Mouse (Mus musculus) telencephalon, adult 2 months (tissue): Measurements from ENCODE around the gene Arhgap11a.
A peak's percentile ranks its signal among the peaks of the same experiment; 100 is the strongest.

Source experiments
- DNase-seq: peaks from one replicate; pipeline ENCODE4 v3.0.0-alpha.2; 2011; ENCODE audit warnings: low read depth, low spot score

Gene Arhgap11a

DNA sequence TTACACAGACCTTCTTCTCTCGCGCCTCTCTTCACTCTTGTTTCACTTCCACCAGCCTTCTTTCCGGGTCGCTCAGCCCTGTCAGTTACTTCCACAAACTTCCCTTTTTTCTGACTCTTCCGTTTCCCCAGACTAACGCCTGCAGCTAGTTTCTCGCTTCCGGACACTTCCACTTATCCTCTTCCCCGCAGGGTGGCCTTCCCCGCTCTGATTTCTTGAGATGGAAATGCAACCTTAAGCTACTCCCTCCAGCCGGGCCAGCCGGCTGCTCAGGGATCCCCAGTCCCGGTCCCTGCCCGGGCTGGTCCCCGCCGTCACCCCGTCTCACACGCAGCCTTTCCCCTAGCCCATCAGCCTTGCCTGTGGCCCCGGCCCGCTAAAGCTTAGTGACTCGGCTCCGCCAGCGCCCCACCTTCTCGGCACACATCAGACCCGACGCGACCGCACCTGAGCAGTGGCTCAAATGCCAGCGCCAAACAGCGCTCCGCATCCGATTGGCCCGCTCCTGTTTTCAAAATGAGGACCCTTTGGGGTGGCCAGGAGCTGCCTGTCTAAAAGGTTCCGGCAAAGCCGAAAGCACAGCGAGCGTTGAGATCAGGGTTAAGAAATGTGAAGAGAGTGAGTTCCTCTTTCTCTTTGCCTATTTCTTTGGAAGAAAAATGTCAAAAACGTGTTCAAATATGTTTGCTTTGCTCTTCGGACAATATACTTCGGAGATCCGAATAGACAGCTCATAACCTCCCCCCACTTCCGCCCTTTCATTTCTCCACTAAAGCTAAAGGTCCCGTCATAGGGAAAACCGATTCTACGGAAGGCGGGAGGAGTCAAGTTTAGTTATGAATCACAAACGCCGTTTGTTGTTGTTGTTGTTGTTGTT is at the start of gene Arhgap11a:
Gene Arhgap11a (minus strand): TSS at position 417 of the 877 bp plus-strand sequence.
- peak; percentile 98 for DNase-seq

DNA sequence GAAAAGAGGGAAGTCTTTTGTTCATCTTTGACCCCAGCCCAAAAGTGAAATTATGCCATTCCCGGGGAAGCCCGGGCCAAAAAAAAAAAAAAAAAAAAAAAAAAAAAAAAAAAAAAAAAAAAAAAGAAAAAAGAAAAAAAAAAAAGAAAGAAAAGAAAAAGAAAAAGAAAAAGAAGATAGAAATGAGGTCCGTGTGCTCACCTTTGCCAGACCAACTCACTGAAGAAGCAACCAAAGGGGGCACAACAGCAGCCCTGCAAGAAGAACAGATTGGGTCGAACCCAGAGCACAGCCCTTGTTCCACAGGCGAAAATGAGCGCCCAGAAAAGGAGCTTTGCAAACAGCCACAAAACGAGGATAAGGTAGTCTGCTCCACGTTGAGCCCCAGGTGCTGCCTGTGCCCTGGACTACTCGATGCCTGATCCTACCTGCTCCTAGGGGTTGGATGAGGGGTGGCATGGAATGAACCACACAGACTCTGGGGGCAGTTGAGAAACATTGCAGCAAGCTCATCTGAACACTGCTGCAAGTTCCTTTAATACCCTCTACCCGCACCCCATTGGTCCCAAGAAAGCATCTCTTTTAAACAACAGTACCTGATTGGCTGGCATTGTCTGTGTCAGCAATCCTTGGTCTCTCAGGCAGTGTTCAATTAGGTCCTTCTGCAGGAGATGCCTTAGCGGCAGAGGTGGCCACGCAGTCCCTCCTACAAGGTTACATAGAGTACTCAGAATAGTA is 45.1 kb upstream of the Arhgap11a start:
- DNase-seq = no peak

DNA sequence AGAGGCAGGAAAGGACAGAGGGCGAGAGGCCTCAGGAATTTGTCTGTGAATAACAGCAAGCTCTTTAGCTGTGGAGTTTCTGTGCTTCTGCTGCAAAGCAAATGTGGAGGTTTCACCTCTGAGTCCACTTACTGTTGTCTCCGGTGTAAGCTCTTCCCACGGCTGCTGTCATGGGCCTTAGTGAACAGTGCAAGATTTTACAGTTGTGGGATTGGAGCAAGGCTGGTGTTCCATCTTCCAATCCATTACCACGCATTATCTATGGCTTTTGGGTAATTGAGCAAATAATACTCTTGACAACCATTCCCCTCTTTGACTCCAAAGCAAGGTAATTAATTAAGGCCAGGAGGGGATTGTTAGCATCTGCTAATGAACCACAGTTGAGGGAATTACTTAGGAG is 38.7 kb upstream of the Arhgap11a start:
- no peak for DNase-seq

- DNase-seq = no peak
Observed at GRCm38 (mm10) chr2:113886061-113886460, 37.6 kb upstream of the Arhgap11a start.

- DNase-seq = no peak
Observed at GRCm38 (mm10) chr2:113870115-113870514, 21.7 kb upstream of the Arhgap11a start.

- DNase-seq = no peak
Observed at GRCm38 (mm10) chr2:113868404-113868803, 19.9 kb upstream of the Arhgap11a start.

DNA sequence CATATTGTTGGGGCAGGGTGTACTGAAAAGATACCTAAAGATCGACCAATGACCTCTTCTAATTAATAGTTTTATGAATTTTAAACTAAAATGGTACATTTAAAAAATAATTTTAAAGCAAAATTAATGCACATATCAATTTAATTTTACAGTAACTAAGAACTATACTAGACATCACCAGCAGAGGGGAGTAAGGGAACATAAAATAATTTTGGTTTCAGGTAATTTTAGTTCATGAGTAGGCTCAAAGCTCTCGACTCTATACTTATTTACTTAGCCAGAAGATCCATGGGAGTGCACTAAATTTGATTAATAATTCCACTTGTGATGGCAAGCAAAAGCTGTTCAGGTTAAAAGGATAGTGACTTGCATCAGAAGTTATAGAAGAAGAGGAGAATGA is 17.7 kb upstream of the Arhgap11a start:
- DNase-seq = peak; percentile 22

DNA sequence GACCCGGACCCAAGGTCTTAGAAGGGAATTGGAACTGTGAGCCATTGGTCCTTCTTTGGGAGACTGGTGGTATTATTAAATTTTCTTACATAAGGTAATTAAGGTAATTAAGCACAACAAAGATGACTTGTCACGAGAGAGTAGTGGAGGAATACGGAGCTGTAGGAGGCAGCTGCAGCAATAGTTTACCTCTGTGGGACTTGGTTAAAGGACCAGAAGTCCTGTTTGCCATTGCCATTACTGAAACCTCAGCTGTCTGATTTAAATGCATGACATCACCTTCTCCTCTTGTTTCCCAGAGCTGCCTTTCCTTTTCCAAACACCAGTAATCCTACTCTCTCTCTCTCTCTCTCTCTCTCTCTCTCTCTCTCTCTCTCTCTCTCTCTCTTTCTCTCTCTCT is 680 bp upstream of the Arhgap11a start:
- no peak for DNase-seq

DNA sequence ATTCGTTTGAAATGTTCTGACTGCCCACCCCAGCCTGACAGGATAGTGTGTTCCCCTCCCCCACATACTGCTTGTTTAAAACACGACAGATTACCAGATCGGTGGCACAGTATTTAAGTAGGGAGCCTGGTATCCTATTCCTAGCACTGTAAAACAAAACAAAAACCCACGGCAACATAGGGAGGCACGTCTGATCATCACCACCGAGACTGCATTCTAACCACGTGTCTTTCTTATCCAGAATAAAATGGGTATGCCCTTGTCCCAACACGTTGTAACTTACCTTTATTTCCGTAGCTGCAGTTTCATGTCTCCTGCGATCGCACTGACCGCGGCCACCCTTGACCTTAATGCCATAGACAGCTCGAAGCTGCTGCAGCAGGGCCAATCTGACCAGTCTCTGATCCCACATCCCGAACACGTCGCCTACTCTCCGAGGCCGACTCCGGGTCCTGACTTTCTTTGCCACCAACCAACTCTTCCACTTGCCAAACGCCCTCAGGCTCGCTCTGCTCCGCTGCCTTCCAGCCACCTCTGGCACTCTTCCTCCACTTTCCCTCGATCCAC is 700 bp downstream of the Arhgap11a start:
- DNase-seq = no peak

DNA sequence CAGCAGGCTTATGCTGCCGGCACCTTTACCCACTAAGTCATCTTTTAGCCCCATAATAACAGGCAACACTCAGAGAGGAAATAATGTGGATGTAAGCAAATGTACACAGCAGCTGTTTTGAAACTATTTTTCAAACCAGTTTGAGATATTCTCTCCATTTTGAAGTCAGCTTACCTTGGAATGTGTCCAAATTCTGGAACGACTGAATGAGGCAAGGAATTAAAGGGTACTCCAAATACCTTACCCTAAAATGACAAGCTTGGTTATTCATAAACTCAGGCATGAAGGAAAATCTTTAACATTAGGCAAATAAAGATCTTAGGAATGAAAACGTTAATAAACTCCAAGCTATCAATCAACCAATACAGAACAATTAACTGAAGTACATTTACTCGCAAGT is 3.4 kb downstream of the Arhgap11a start:
- DNase-seq = no peak

GRCm38 (mm10) chr2:113841656-113842437 is 6.6 kb downstream of the Arhgap11a start:
- no peak for DNase-seq

DNA sequence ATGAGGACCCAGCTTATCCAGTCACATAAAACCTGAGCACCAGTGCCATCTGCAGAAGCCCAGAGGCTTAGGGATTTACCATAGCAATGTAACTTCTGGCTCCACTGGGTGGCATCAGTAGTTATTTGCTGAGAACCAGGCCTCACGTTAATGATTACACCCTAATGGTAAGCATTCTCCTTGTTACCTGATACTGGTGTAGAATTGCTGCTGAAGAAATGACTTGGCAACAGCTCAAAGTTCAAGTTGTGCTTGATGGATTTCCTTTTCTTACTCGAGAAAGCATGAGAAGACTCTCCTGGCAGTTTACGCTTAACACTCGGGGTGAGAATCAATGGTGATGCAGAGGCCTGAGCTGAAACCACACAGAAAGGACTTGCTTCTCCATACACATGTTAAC is 9.0 kb downstream of the Arhgap11a start:
- DNase-seq = no peak

DNA sequence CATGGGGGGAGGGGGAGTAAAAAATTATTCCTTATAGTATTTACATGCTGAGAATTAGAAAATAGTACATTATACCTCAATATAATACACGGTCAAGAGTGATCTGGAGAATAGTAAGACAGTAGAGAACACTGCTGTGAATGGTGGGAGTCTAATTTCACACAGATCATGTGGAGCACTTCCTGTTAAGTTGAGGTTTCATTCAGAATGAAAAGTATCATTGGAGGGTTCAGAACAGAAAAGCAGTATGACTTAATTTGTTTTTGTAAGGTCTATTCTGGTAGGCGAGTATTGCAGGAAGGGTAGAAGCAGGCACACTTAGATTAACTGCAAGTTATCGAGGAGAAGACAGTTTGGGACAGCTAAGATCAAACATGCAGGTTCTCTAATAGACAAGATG is 13.2 kb downstream of the Arhgap11a start:
- DNase-seq = no peak

GRCm38 (mm10) chr2:113828943-113829882 is 19.2 kb downstream of the Arhgap11a start, which contains the start of gene Scg5:
Gene Scg5 (minus strand): TSS chr2:113829121.
- peak; percentile 94 for DNase-seq

DNA sequence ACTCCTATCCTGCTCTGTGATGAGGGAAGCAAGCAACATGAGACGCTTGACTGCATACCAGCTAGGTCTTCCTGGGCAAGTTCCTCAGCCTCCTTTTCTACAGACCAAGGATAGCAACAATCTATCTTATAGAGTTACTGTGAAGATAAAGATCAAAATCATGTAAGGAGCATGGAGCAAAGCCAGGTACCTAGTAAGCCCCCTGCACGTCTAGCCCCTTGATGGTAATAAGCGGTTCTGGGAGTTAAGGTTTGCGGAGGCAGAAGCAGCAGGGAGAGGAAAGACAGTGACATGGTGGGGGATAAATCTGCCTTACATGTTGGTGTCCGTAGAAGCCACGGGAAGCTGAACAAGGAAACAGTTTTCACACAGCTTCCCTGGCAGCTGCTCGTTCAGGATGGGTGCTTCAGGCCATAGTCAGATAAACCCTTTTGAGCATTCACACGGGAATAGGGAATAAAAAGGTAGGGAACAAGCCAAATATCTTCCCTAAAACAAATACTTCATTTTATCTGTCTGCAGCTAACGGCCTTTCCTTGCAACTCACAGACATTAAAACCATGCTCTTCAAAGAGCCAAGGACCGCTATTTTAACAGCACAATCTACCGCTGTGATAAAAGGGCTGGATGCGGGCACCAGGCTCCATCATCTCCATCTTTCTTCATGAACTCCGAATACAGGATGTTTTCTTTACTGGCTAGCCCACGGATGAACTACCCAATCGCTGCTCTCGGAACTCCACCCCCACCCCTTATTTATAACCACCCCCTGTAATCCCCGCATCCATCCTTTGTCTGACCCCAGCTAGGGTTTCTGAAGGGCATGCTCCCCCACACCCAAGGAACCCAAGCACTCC is 20.1 kb downstream of the Arhgap11a start:
- peak; percentile 83 for DNase-seq

GRCm38 (mm10) chr2:113823909-113824308 is 24.6 kb downstream of the Arhgap11a start:
- no peak for DNase-seq

- DNase-seq = no peak
Observed at GRCm38 (mm10) chr2:113822367-113822766, 26.1 kb downstream of the Arhgap11a start.

DNA sequence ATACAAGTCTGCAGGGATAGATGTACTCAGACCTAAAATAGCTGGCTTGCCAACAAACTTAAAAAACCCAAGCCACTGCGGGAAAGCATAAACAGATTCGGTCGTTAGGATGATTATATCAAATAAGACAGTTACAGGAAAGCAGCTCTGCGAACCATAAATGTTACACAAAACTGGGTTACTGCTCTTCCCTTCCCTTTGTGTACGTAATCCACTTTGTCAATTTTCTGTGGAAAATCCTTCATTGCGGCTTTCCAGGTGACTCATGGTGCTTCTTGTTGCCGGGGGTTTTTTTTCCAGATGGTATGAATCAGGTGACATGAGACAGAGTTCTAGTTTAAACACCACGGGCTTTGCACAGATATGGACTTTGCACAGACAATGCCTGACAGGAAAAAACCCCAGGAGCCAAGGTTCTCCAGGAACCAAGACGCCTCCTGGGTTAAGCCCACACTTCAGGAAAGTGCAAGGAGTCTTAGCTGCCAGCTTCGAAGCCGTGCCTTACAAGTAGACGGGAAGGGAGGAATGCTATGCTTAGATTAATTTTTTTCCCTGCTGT is 27.2 kb downstream of the Arhgap11a start:
- DNase-seq = no peak

DNA sequence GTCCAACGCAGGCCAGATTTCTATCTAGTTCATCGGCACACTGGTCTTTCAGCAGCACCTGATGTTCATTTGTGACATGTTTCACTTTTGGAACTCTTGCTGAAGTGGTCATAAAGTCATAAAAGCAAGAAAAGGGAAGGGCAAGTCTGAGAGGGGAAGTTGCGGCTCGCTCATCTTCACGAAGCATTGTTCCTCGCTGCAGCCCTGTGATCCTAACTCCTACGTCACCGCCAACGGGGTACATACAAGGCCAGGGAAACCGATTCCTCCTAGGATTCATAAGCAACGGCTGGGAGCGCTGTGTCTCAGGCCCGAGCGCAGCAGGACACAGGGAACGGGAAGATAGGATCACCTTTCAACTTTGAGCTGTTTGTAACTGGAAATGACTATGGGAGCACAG is 28.3 kb downstream of the Arhgap11a start:
- DNase-seq = no peak
